Comparison of ENCODE assay signal across 21 mouse cellular contexts in genomic region chr8:86192262-86192661, GRCm38 (mm10).
DNase-seq lines count a peak whose midpoint lies in the region; ATAC-seq and TF ChIP-seq lines count a peak whose summit lies in the region.
"Had no signal": no experiment of that assay in that cellular context is flagged by ENCODE, and none has a peak within 500 bp of the region (broad histone marks: within the 10 kb centered on the region; RNA-seq: fewer than 3 reads in every experiment).

No protein-coding gene starts in this region.

- ATAC-seq in forebrain, postnatal 0 days: peak; percentile 25; the same call in 1 of the 2 replicates
- ATAC-seq in forebrain, embryonic 12.5 days (ENCODE audit: low FRiP score): no peak
- ATAC-seq: CD4-positive, CD25-positive, alpha-beta regulatory T cell, adult 4 months; forebrain, embryonic 14.5 days; intestine, postnatal 0 days had no signal

- no peaks in the 10 kb centered on the region for H3K36me3 ChIP-seq in forebrain, postnatal 0 days (ENCODE audit: insufficient read depth)
- no peaks in the 10 kb centered on the region for H3K36me3 ChIP-seq in forebrain, embryonic 12.5 days (replicated peaks)
- H3K36me3 ChIP-seq: embryonic facial prominence, embryonic 12.5 days; embryonic facial prominence, embryonic 15.5 days; hindbrain, embryonic 12.5 days; hindbrain, embryonic 15.5 days had no signal

- H3K4me1 ChIP-seq in forebrain, postnatal 0 days (ENCODE audit: insufficient read depth): no peaks in the 10 kb centered on the region
- no peaks in the 10 kb centered on the region for H3K4me1 ChIP-seq in forebrain, embryonic 12.5 days
- H3K4me1 ChIP-seq: embryonic facial prominence, embryonic 12.5 days; embryonic facial prominence, embryonic 15.5 days; hindbrain, embryonic 12.5 days; hindbrain, embryonic 15.5 days had no signal

- no peak for TF ChIP-seq CTCF in forebrain, postnatal 0 days (IDR thresholded peaks at IDR 0.05; ENCODE audit: low read depth)

- no peak overlapping the region for H3K4me3 ChIP-seq in forebrain, postnatal 0 days (ENCODE audit: low read depth, low read length)
- H3K4me3 ChIP-seq in forebrain, embryonic 12.5 days (replicated peaks): no peak overlapping the region
- H3K4me3 ChIP-seq: embryonic facial prominence, embryonic 12.5 days; embryonic facial prominence, embryonic 15.5 days; hindbrain, embryonic 12.5 days; hindbrain, embryonic 15.5 days had no signal

- H3K4me2 ChIP-seq in forebrain, postnatal 0 days (ENCODE audit: low read depth): no peak overlapping the region
- no peak overlapping the region for H3K4me2 ChIP-seq in forebrain, embryonic 12.5 days
- H3K4me2 ChIP-seq: embryonic facial prominence, embryonic 12.5 days; embryonic facial prominence, embryonic 15.5 days; heart, embryonic 11.5 days; hindbrain, embryonic 12.5 days; hindbrain, embryonic 15.5 days had no signal

- H3K9ac ChIP-seq in forebrain, postnatal 0 days: no peak overlapping the region
- no peak overlapping the region for H3K9ac ChIP-seq in forebrain, embryonic 12.5 days
- H3K9ac ChIP-seq: embryonic facial prominence, embryonic 12.5 days; embryonic facial prominence, embryonic 15.5 days; hindbrain, embryonic 12.5 days; hindbrain, embryonic 15.5 days had no signal

- H3K9me3 ChIP-seq in forebrain, postnatal 0 days (ENCODE audit: low read length): no peaks in the 10 kb centered on the region
- no peaks in the 10 kb centered on the region for H3K9me3 ChIP-seq in forebrain, embryonic 12.5 days
- H3K9me3 ChIP-seq: embryonic facial prominence, embryonic 12.5 days; embryonic facial prominence, embryonic 15.5 days; hindbrain, embryonic 12.5 days; hindbrain, embryonic 15.5 days had no signal

- peak overlapping the region; percentile 35; the same call in 1 of the 2 replicates for H3K27ac ChIP-seq in forebrain, postnatal 0 days (ENCODE audit: low read depth, low read length)
- no peak overlapping the region for H3K27ac ChIP-seq in forebrain, embryonic 12.5 days
- H3K27ac ChIP-seq: embryonic facial prominence, embryonic 12.5 days; embryonic facial prominence, embryonic 15.5 days; hindbrain, embryonic 12.5 days; hindbrain, embryonic 15.5 days had no signal

- H3K27me3 ChIP-seq in forebrain, postnatal 0 days (ENCODE audit: insufficient read depth, low read length): no peaks in the 10 kb centered on the region
- H3K27me3 ChIP-seq in forebrain, embryonic 12.5 days: no peaks in the 10 kb centered on the region
- H3K27me3 ChIP-seq: embryonic facial prominence, embryonic 12.5 days; embryonic facial prominence, embryonic 15.5 days; hindbrain, embryonic 12.5 days; hindbrain, embryonic 15.5 days had no signal

- 46% methylated on average over 4 of the region's 4 CpGs for WGBS in forebrain, postnatal 0 days
- 93% methylated on average over 4 of the region's 4 CpGs for WGBS in forebrain, embryonic 12.5 days

- peak; percentile 22 for DNase-seq in forebrain, postnatal 0 days
- peak; percentile 58 for DNase-seq in brain, adult 2 months (ENCODE audit: low read depth, low spot score)
- peak; percentile 32 for DNase-seq in brain, embryonic 18.5 days (ENCODE audit: low read depth, low spot score)
- DNase-seq in lung, postnatal 36 days: no peak
- no peak for DNase-seq in right cerebral cortex, postnatal 4 days
- DNase-seq: adrenal gland, adult 2 months; adrenal gland, postnatal 14 days; cerebellum, adult 18-20 months; cerebellum, adult 9-10 months; cerebellum, postnatal 14 days; gastrocnemius, postnatal 10 days; gastrocnemius, postnatal 36 days had no signal

Comparison
In these comparisons a context has a peak if more than half of its experiments do, and no peak if none do; other contexts are left out.
1. DNase-seq: peak in forebrain, postnatal 0 days (single experiment), brain, adult 2 months (single experiment) and brain, embryonic 18.5 days (single experiment); none in lung, postnatal 36 days (single experiment) and right cerebral cortex, postnatal 4 days (single experiment).